Mouse (Mus musculus) megakaryocyte, embryonic 14.5 days (primary cell): ENCODE data around the gene Trappc10. TPM values are rescaled to one million over a fixed set of nuclear protein-coding genes. Genes with fewer than 3 reads are reported as not detected.
A peak's percentile ranks its signal among the peaks of the same experiment; 100 is the strongest.

ENCODE experiments used
- H3K27me3 ChIP-seq: replicated peaks from 2 replicates; pipeline ENCODE3; 2012; ENCODE audit warnings: inconsistent platforms
- H3K36me3 ChIP-seq: replicated peaks from 2 replicates; pipeline ENCODE3; 2012; ENCODE audit warnings: low read length, inconsistent platforms, mixed read lengths
- H3K4me1 ChIP-seq: 2 replicates; pipeline ENCODE4 v1.6.1; 2012; ENCODE audit warnings: inconsistent platforms
- H3K4me3 ChIP-seq: replicated peaks from 2 replicates; pipeline ENCODE3; 2012; ENCODE audit warnings: moderate library complexity, mild to moderate bottlenecking, inconsistent platforms
- H3K9me3 ChIP-seq: 2 replicates; pipeline ENCODE4 v1.6.1; 2012; ENCODE audit warnings: inconsistent platforms
- FLI1 ChIP-seq: IDR thresholded peaks from 2 replicates; pipeline ENCODE4 v1.6.1; 2012; ENCODE audit warnings: low read length, inconsistent platforms, mixed read lengths
- GATA1 ChIP-seq: IDR thresholded peaks from 3 replicates; pipeline ENCODE4 v1.6.1; 2012; ENCODE audit warnings: mixed read lengths, low read length, inconsistent platforms, borderline replicate concordance
- polyA plus RNA-seq: library from polyadenylated mRNA; stranded (reverse); fragments of >175 nt; gene quantifications from 2 replicates; pipeline ENCODE4 v1.2.3, GENCODE M21; 2012; ENCODE audit warnings: low replicate concordance; ENCODE audit not compliant: insufficient read depth

Trappc10 gene
- polyA plus RNA-seq, 1 experiment, result 11.0 TPM

- H3K4me1 ChIP-seq, result peaks cover 99% of the 10 kb centered on the region
- peak overlapping the region; percentile 69 for H3K4me3 ChIP-seq
- TF ChIP-seq FLI1, result no peak
- TF ChIP-seq GATA1, result no peak
- peaks cover 67% of the 10 kb centered on the region for H3K36me3 ChIP-seq
- no peaks in the 10 kb centered on the region for H3K9me3 ChIP-seq
- no peaks in the 10 kb centered on the region for H3K27me3 ChIP-seq
Observed at GRCm38 (mm10) chr10:78236885-78237629, 7.4 kb downstream of the Trappc10 start.

- H3K4me3 ChIP-seq, result no peak overlapping the region
- H3K36me3 ChIP-seq, result peaks cover 76% of the 10 kb centered on the region
- TF ChIP-seq GATA1 (no peak), FLI1 (no peak)
- H3K9me3 ChIP-seq, result no peaks in the 10 kb centered on the region
- no peaks in the 10 kb centered on the region for H3K27me3 ChIP-seq
- H3K4me1 ChIP-seq, result peaks cover 92% of the 10 kb centered on the region
Observed at GRCm38 (mm10) chr10:78233756-78234155, 10.7 kb downstream of the Trappc10 start.

- H3K27me3 ChIP-seq, result no peaks in the 10 kb centered on the region
- H3K9me3 ChIP-seq, result no peaks in the 10 kb centered on the region
- peaks cover 76% of the 10 kb centered on the region for H3K36me3 ChIP-seq
- TF ChIP-seq FLI1 (no peak), GATA1 (no peak)
- peaks cover 92% of the 10 kb centered on the region for H3K4me1 ChIP-seq
- no peak overlapping the region for H3K4me3 ChIP-seq
Observed at GRCm38 (mm10) chr10:78233161-78233560, 11.3 kb downstream of the Trappc10 start.

GRCm38 (mm10) chr10:78232301-78232980 lies 12.0 kb downstream of the Trappc10 start:
- Histone ChIP-seq H3K4me1 (peaks cover 92% of the 10 kb centered on the region), H3K27me3 (no peaks in the 10 kb centered on the region), H3K9me3 (no peaks in the 10 kb centered on the region), H3K4me3 (peak overlapping the region; percentile 80), H3K36me3 (peaks cover 77% of the 10 kb centered on the region)
- no peak for TF ChIP-seq FLI1
- no peak for TF ChIP-seq GATA1

- TF ChIP-seq FLI1 (no peak), GATA1 (no peak)
- Histone ChIP-seq H3K36me3 (peaks cover 87% of the 10 kb centered on the region), H3K9me3 (no peaks in the 10 kb centered on the region), H3K4me3 (peak overlapping the region; percentile 53), H3K4me1 (peaks cover 83% of the 10 kb centered on the region), H3K27me3 (no peaks in the 10 kb centered on the region)
Observed at GRCm38 (mm10) chr10:78228560-78228928, 15.9 kb downstream of the Trappc10 start.

GRCm38 (mm10) chr10:78227875-78228559 lies 16.4 kb downstream of the Trappc10 start:
- Histone ChIP-seq H3K4me1 (peaks cover 82% of the 10 kb centered on the region), H3K9me3 (no peaks in the 10 kb centered on the region), H3K27me3 (no peaks in the 10 kb centered on the region), H3K4me3 (peak overlapping the region; percentile 82), H3K36me3 (peaks cover 86% of the 10 kb centered on the region)
- TF ChIP-seq GATA1, result no peak
- no peak for TF ChIP-seq FLI1

- Histone ChIP-seq H3K4me1 (peaks cover 82% of the 10 kb centered on the region), H3K27me3 (no peaks in the 10 kb centered on the region), H3K36me3 (peaks cover 93% of the 10 kb centered on the region), H3K4me3 (no peak overlapping the region), H3K9me3 (no peaks in the 10 kb centered on the region)
- TF ChIP-seq GATA1, result no peak
- no peak for TF ChIP-seq FLI1
Observed at GRCm38 (mm10) chr10:78224136-78224535, 20.3 kb downstream of the Trappc10 start.

GRCm38 (mm10) chr10:78222908-78223307 lies 21.5 kb downstream of the Trappc10 start:
- H3K27me3 ChIP-seq, result no peaks in the 10 kb centered on the region
- H3K9me3 ChIP-seq, result no peaks in the 10 kb centered on the region
- no peak overlapping the region for H3K4me3 ChIP-seq
- H3K4me1 ChIP-seq, result peaks cover 81% of the 10 kb centered on the region
- TF ChIP-seq FLI1 (no peak), GATA1 (no peak)
- peaks cover 93% of the 10 kb centered on the region for H3K36me3 ChIP-seq

- Histone ChIP-seq H3K27me3 (no peaks in the 10 kb centered on the region), H3K9me3 (no peaks in the 10 kb centered on the region), H3K4me3 (no peak overlapping the region), H3K4me1 (peaks cover 80% of the 10 kb centered on the region), H3K36me3 (peaks cover 95% of the 10 kb centered on the region)
- no peak for TF ChIP-seq GATA1
- TF ChIP-seq FLI1, result no peak
Observed at GRCm38 (mm10) chr10:78221315-78221714, 23.1 kb downstream of the Trappc10 start.

- H3K9me3 ChIP-seq, result no peaks in the 10 kb centered on the region
- H3K4me1 ChIP-seq, result peaks cover 75% of the 10 kb centered on the region
- no peaks in the 10 kb centered on the region for H3K27me3 ChIP-seq
- TF ChIP-seq FLI1 (no peak), GATA1 (no peak)
- peaks cover 99% of the 10 kb centered on the region for H3K36me3 ChIP-seq
- no peak overlapping the region for H3K4me3 ChIP-seq
Observed at GRCm38 (mm10) chr10:78219528-78219927, 24.9 kb downstream of the Trappc10 start.
